Mouse (Mus musculus): ENCODE measurements around the gene Igsf3.

DNA sequence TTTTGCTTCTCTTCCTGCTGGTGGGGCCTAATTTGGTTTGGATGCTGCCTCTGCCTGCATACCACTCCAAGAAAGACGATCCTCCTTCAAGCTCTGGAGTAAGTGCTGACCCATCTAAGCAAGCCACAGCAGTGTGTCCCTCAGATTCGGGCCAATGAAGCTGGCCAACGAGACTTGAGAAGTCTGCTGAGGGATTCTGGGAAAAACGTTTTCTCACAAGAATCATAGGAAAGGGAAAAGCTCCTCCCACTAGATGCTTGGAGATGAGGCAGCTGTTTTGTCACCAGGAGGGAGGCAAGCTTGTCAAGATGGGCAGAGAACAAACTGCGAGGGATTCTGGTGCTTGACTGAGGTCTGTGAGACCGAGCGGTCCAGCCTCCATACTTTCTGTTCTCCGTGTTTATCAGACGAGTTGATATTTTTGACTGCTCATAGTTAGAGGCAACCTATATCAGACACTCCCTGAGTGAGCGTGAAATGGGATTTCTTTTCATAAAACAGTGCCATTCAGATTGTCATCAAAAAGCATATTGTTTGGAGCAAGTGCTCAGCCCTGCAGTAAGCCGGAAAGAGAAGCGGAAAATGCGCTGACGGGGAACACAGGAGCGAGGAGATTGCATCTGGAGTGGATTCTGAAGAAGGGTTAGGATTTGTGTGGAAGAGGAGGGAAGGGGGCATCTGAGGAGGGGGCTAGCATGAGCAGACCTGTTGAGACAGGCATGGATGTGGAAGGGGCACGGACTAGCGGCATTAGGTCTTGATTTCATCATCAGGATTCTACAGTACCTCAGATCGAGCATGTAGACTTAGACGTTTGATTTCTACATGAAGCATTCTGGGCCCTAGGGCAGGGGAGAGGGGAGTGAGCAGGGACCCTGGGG is 17.0 kb downstream of the Igsf3 start:
- no peak for TF ChIP-seq TAL1 (IDR thresholded peaks at IDR 0.05; ENCODE audit: low read length)
- TF ChIP-seq GATA1 (IDR thresholded peaks at IDR 0.05; ENCODE audit: low read length), result no peak
